24 mouse cellular contexts compared by ENCODE assay signal in genomic region chr12:102310261-102310660, GRCm38 (mm10).
"Had no signal": no experiment of that assay in that cellular context is flagged by ENCODE, and none has a peak within 500 bp of the region (broad histone marks: within the 10 kb centered on the region; RNA-seq: fewer than 3 reads in every experiment).

No protein-coding gene starts in this region.

- DNase-seq: liver, embryonic 13.5 days; liver, postnatal 0 days; lung, adult 2 months; lung, postnatal 14 days; lung, postnatal 36 days; midbrain, embryonic 14.5 days; retina, postnatal 1 day; right cerebral cortex, postnatal 25 days; right cerebral cortex, postnatal 4 days; spleen, adult 18-20 months; thymus, postnatal 25 days; thymus, postnatal 4 days had no signal

- H3K27ac ChIP-seq: liver, embryonic 13.5 days; liver, embryonic 15.5 days; lung, embryonic 15.5 days; macrophage; midbrain, embryonic 10.5 days; midbrain, embryonic 12.5 days; neural tube, embryonic 13.5 days; stomach, embryonic 15.5 days; stomach, postnatal 0 days had no signal

- H3K4me3 ChIP-seq: liver, embryonic 13.5 days; liver, embryonic 15.5 days; lung, embryonic 15.5 days; midbrain, embryonic 10.5 days; midbrain, embryonic 12.5 days; myocyte; neural tube, embryonic 13.5 days; stomach, embryonic 15.5 days had no signal

- H3K4me2 ChIP-seq: liver, embryonic 11.5 days; liver, embryonic 13.5 days; liver, embryonic 15.5 days; lung, embryonic 15.5 days; midbrain, embryonic 12.5 days; neural tube, embryonic 13.5 days; stomach, embryonic 15.5 days had no signal

- H3K4me1 ChIP-seq: midbrain, embryonic 12.5 days had no signal

- H3K36me3 ChIP-seq: midbrain, embryonic 10.5 days; midbrain, embryonic 12.5 days; neural tube, embryonic 13.5 days; stomach, embryonic 15.5 days had no signal

- H3K9me3 ChIP-seq: liver, embryonic 13.5 days; liver, embryonic 15.5 days; lung, embryonic 15.5 days; midbrain, embryonic 10.5 days; midbrain, embryonic 12.5 days; neural tube, embryonic 13.5 days; stomach, embryonic 15.5 days had no signal

- H3K27me3 ChIP-seq: liver, embryonic 13.5 days; liver, embryonic 15.5 days; lung, embryonic 15.5 days; midbrain, embryonic 12.5 days; neural tube, embryonic 13.5 days; stomach, embryonic 15.5 days had no signal

- ATAC-seq: liver, postnatal 0 days; lung, postnatal 0 days; midbrain, embryonic 16.5 days had no signal

- H3K9ac ChIP-seq: liver, embryonic 13.5 days; liver, embryonic 15.5 days; liver, postnatal 0 days; lung, embryonic 15.5 days; midbrain, embryonic 12.5 days; neural tube, embryonic 13.5 days; stomach, embryonic 15.5 days had no signal
